Mouse (Mus musculus) myocyte (in vitro differentiated cells): ENCODE data around the gene Mybpc3. TPM values are rescaled to one million over a fixed set of nuclear protein-coding genes. Genes with fewer than 3 reads are reported as not detected.

Source experiments
- H3K27me3 ChIP-seq: one replicate; pipeline ENCODE4 v1.6.1; 2011; ENCODE audit not compliant: control insufficient read depth, insufficient read depth, insufficient read length
- H3K36me3 ChIP-seq: one replicate; pipeline ENCODE4 v1.6.1; 2011; ENCODE audit not compliant: control insufficient read depth, insufficient read depth
- H3K4me2 ChIP-seq: one replicate; pipeline ENCODE4 v1.6.1; 2011; ENCODE audit warnings: low read depth, control low read depth
- H3K4me3 ChIP-seq: one replicate; pipeline ENCODE4 v1.5.1; 2011; ENCODE audit warnings: mild to moderate bottlenecking, control low read depth, moderate library complexity
- H3K79me2 ChIP-seq: one replicate; pipeline ENCODE4 v1.6.1; 2011; ENCODE audit not compliant: control insufficient read depth, insufficient read depth
- H3ac ChIP-seq: one replicate; pipeline ENCODE4 v1.6.1; 2011; ENCODE audit not compliant: control insufficient read depth, insufficient read length
- CEBPB ChIP-seq: IDR thresholded peaks from 2 replicates; pipeline ENCODE4 v1.6.1; 2011; ENCODE audit warnings: mild to moderate bottlenecking, moderate library complexity; ENCODE audit not compliant: poor library complexity, insufficient read depth, severe bottlenecking
- E2F4 ChIP-seq: IDR thresholded peaks from one replicate; pipeline ENCODE4 v1.6.1; 2011; ENCODE audit warnings: mild to moderate bottlenecking, control low read depth, moderate library complexity; ENCODE audit not compliant: insufficient read depth
- MAX ChIP-seq: IDR thresholded peaks from one replicate; pipeline ENCODE4 v1.6.1; 2011; ENCODE audit warnings: low read depth, mild to moderate bottlenecking, control low read depth
- MYOD1 ChIP-seq, 3 experiments: IDR thresholded peaks; one replicate each; pipeline ENCODE4 v1.6.1; 2011; ENCODE audit warnings: control low read depth in 2 of 3, low read depth in 2 of 3, mild to moderate bottlenecking in 2 of 3, moderate library complexity in 1 of 3; ENCODE audit not compliant: insufficient read length in 2 of 3, control insufficient read depth in 1 of 3
- MYOG ChIP-seq, 3 experiments: IDR thresholded peaks; one replicate each; pipeline ENCODE4 v1.6.1; 2011; ENCODE audit warnings: control low read depth in 2 of 3, low read depth in 2 of 3, mild to moderate bottlenecking in 2 of 3; ENCODE audit not compliant: insufficient read length in 2 of 3, control insufficient read depth in 1 of 3, insufficient read depth in 1 of 3
- POLR2A ChIP-seq: IDR thresholded peaks from one replicate; pipeline ENCODE4 v1.6.1; 2011; ENCODE audit warnings: low read depth, mild to moderate bottlenecking, control low read depth, moderate library complexity; ENCODE audit not compliant: insufficient read length
- POLR2AphosphoS2 ChIP-seq: IDR thresholded peaks from one replicate; pipeline ENCODE4 v1.6.1; 2011; ENCODE audit warnings: low read depth, control low read depth; ENCODE audit not compliant: insufficient read length
- REST ChIP-seq: IDR thresholded peaks from one replicate; pipeline ENCODE4 v1.6.1; 2011; ENCODE audit warnings: mild to moderate bottlenecking, control low read depth, moderate library complexity; ENCODE audit not compliant: insufficient read depth, insufficient read length
- SRF ChIP-seq: IDR thresholded peaks from one replicate; pipeline ENCODE4 v1.6.1; 2011; ENCODE audit warnings: low read depth; ENCODE audit not compliant: control insufficient read depth, insufficient read length
- TCF12 ChIP-seq: IDR thresholded peaks from one replicate; pipeline ENCODE4 v1.6.1; 2011; ENCODE audit warnings: mild to moderate bottlenecking, control low read depth; ENCODE audit not compliant: poor library complexity, insufficient read depth, severe bottlenecking
- TCF3 ChIP-seq: IDR thresholded peaks from one replicate; pipeline ENCODE4 v1.6.1; 2011; ENCODE audit warnings: low read depth, control low read depth; ENCODE audit not compliant: insufficient read length
- USF1 ChIP-seq: IDR thresholded peaks from one replicate; pipeline ENCODE4 v1.6.1; 2011; ENCODE audit warnings: low read depth, mild to moderate bottlenecking, control low read depth, moderate library complexity
- polyA plus RNA-seq: library from polyadenylated mRNA; unstranded; fragments of >200 nt; fragmentation: generic; extraction: Trizol; gene quantifications from one replicate; pipeline ENCODE4 v1.2.1, GENCODE M21; 2012; ENCODE audit warnings: missing spikeins

Mybpc3 gene
- polyA plus RNA-seq, 1 experiment: 0.05 TPM

- no peak overlapping the region for H3K4me2 ChIP-seq
- no peaks in the 10 kb centered on the region for H3K27me3 ChIP-seq
- H3K4me3 ChIP-seq: no peak overlapping the region
- H3K36me3 ChIP-seq: no peaks in the 10 kb centered on the region
- H3ac ChIP-seq: no peak overlapping the region
- TF ChIP-seq POLR2AphosphoS2 (no peak), REST (no peak)
- no peaks in the 10 kb centered on the region for H3K79me2 ChIP-seq
These were observed 25.5 kb downstream of the Mybpc3 start for GRCm38 (mm10) chr2:91143401-91143800.

- H3K79me2 ChIP-seq: no peaks in the 10 kb centered on the region
- no peak overlapping the region for H3ac ChIP-seq
- H3K4me2 ChIP-seq: no peak overlapping the region
- H3K36me3 ChIP-seq: peaks cover 4% of the 10 kb centered on the region
- H3K4me3 ChIP-seq: no peak overlapping the region
- no peaks in the 10 kb centered on the region for H3K27me3 ChIP-seq
- TF ChIP-seq REST (no peak), CEBPB (no peak), USF1 (no peak), POLR2A (no peak), MAX (no peak), TCF3 (no peak), MYOG (IDR thresholded peaks at IDR 0.05; ENCODE audit: control insufficient read depth in 1 of 3, insufficient read depth in 1 of 3, insufficient read length in 2 of 3, low read depth in 2 of 3) (no peak), SRF (no peak), MYOD1 (IDR thresholded peaks at IDR 0.05; ENCODE audit: control insufficient read depth in 1 of 3, insufficient read length in 2 of 3, low read depth in 2 of 3) (no peak), TCF12 (no peak), POLR2AphosphoS2 (no peak), E2F4 (no peak)
These were observed 30.2 kb downstream of the Mybpc3 start for GRCm38 (mm10) chr2:91148101-91148500.

GRCm38 (mm10) chr2:91151331-91151730 is 33.4 kb downstream of the Mybpc3 start:
- Histone ChIP-seq H3K36me3 (peaks cover 17% of the 10 kb centered on the region), H3K79me2 (no peaks in the 10 kb centered on the region), H3ac (no peak overlapping the region), H3K4me3 (no peak overlapping the region), H3K4me2 (no peak overlapping the region), H3K27me3 (no peaks in the 10 kb centered on the region)
- no peak for TF ChIP-seq MYOD1 (IDR thresholded peaks at IDR 0.05; ENCODE audit: control insufficient read depth in 1 of 3, insufficient read length in 2 of 3, low read depth in 2 of 3)
- TF ChIP-seq TCF3: no peak
- TF ChIP-seq REST: no peak
- no peak for TF ChIP-seq MAX
- TF ChIP-seq POLR2A: no peak
- TF ChIP-seq CEBPB: no peak
- no peak for TF ChIP-seq MYOG (IDR thresholded peaks at IDR 0.05; ENCODE audit: control insufficient read depth in 1 of 3, insufficient read depth in 1 of 3, insufficient read length in 2 of 3, low read depth in 2 of 3)
- no peak for TF ChIP-seq SRF
- TF ChIP-seq E2F4: no peak

- Histone ChIP-seq H3K36me3 (peaks cover 18% of the 10 kb centered on the region), H3K79me2 (no peaks in the 10 kb centered on the region), H3K27me3 (no peaks in the 10 kb centered on the region), H3K4me2 (no peak overlapping the region), H3ac (no peak overlapping the region), H3K4me3 (no peak overlapping the region)
- TF ChIP-seq MAX (no peak), SRF (no peak), TCF3 (no peak), POLR2A (no peak), CEBPB (no peak), MYOG (IDR thresholded peaks at IDR 0.05; ENCODE audit: control insufficient read depth in 1 of 3, insufficient read depth in 1 of 3, insufficient read length in 2 of 3, low read depth in 2 of 3) (no peak), REST (no peak), E2F4 (no peak), TCF12 (no peak), MYOD1 (IDR thresholded peaks at IDR 0.05; ENCODE audit: control insufficient read depth in 1 of 3, insufficient read length in 2 of 3, low read depth in 2 of 3) (no peak), POLR2AphosphoS2 (no peak), USF1 (no peak)
These were observed 35.0 kb downstream of the Mybpc3 start for GRCm38 (mm10) chr2:91152885-91153377.

GRCm38 (mm10) chr2:91154091-91154490 is 36.1 kb downstream of the Mybpc3 start:
- H3K4me2 ChIP-seq: no peak overlapping the region
- no peaks in the 10 kb centered on the region for H3K79me2 ChIP-seq
- no peak overlapping the region for H3K4me3 ChIP-seq
- H3K36me3 ChIP-seq: peaks cover 18% of the 10 kb centered on the region
- TF ChIP-seq MYOG (IDR thresholded peaks at IDR 0.05; ENCODE audit: control insufficient read depth in 1 of 3, insufficient read depth in 1 of 3, insufficient read length in 2 of 3, low read depth in 2 of 3) (no peak), POLR2A (no peak)
- H3ac ChIP-seq: no peak overlapping the region
- H3K27me3 ChIP-seq: no peaks in the 10 kb centered on the region
